Mouse (Mus musculus) liver, postnatal 0 days (tissue): Measurements from ENCODE around the gene Fam122a.

Experiments used
- CTCF ChIP-seq: sonication (generic); IDR thresholded peaks from 2 replicates; pipeline ENCODE4 v1.5.1; 2016; ENCODE audit warnings: antibody characterized with exemption, low read depth
- EP300 ChIP-seq: IDR thresholded peaks from 2 replicates; pipeline ENCODE4 v1.6.1; 2016; ENCODE audit warnings: antibody characterized with exemption, low read depth, mild to moderate bottlenecking

- TF ChIP-seq CTCF (no peak), EP300 (no peak)
Observed at GRCm38 (mm10) chr19:24523476-24524313, 46.5 kb upstream of the Fam122a start.
